Mouse (Mus musculus): ENCODE data around the gene Fez2. TPM values are rescaled to one million over a fixed set of nuclear protein-coding genes. Genes with fewer than 3 reads are reported as not detected.

The Fez2 gene
- polyA plus RNA-seq, 1 experiment from 2014 or later, result 56.9 TPM

GRCm38 (mm10) chr17:78331438-78331837 lies 86.5 kb downstream of the Fez2 start:
- Histone ChIP-seq H3K27me3 (ENCODE audit: control insufficient read depth, insufficient read depth, low read length) (no peaks in the 10 kb centered on the region), H3K4me2 (ENCODE audit: low read length) (no peak overlapping the region), H3K36me3 (ENCODE audit: control insufficient read depth, insufficient read depth, low read length) (peaks cover 12% of the 10 kb centered on the region), H3K9ac (ENCODE audit: low read length) (no peak overlapping the region), H3K27ac (replicated peaks in 1 of 2; ENCODE audit: control insufficient read depth in 1 of 2, insufficient read depth in 1 of 2, low read depth in 2 of 2, low read length in 2 of 2) (no peak overlapping the region), H3K4me1 (ENCODE audit: control insufficient read depth in 2 of 2, insufficient read depth in 2 of 2, low read length in 2 of 2) (0 out of 4 replicates have a peak, but pooled peaks cover 2 to 3% of the 10 kb centered on the region in 2 experiments), H3K4me3 (ENCODE audit: control insufficient read depth in 1 of 2, insufficient read depth in 1 of 2, low read depth in 1 of 2, low read length in 2 of 2) (no peak overlapping the region), H3K9me3 (ENCODE audit: control insufficient read depth, low read length) (no peaks in the 10 kb centered on the region)
- WGBS, result 71% methylated on average over 8 of the region's 8 CpGs
- no peak for ATAC-seq (ENCODE audit: insufficient number of reproducible peaks, insufficient read depth, low FRiP score, low read depth)

- H3K4me3 ChIP-seq (ENCODE audit: control insufficient read depth in 1 of 2, insufficient read depth in 1 of 2, low read depth in 1 of 2, low read length in 2 of 2), result no peak overlapping the region
- H3K9me3 ChIP-seq (ENCODE audit: control insufficient read depth, low read length), result no peaks in the 10 kb centered on the region
- H3K36me3 ChIP-seq (ENCODE audit: control insufficient read depth, insufficient read depth, low read length), result no peaks in the 10 kb centered on the region
- WGBS, result 24% methylated on average over 3 of the region's 3 CpGs
- 0 out of 2 replicates have a peak, but pooled peaks cover 4% of the 10 kb centered on the region for H3K27me3 ChIP-seq (ENCODE audit: control insufficient read depth, insufficient read depth, low read length)
- H3K9ac ChIP-seq (ENCODE audit: low read length), result no peak overlapping the region
- 0 out of 4 replicates have a peak, but pooled peaks cover 2 to 6% of the 10 kb centered on the region in 2 experiments for H3K4me1 ChIP-seq (ENCODE audit: control insufficient read depth in 2 of 2, insufficient read depth in 2 of 2, low read length in 2 of 2)
- H3K27ac ChIP-seq (replicated peaks in 1 of 2; ENCODE audit: control insufficient read depth in 1 of 2, insufficient read depth in 1 of 2, low read depth in 2 of 2, low read length in 2 of 2), result 0 out of 4 replicates have a peak overlapping the region, but pooled peaks of 1 of the 2 experiments have one; percentile 19
- ATAC-seq (ENCODE audit: insufficient number of reproducible peaks, insufficient read depth, low FRiP score, low read depth), result no peak
- H3K4me2 ChIP-seq (ENCODE audit: low read length), result no peak overlapping the region
These were observed 89.7 kb downstream of the Fez2 start for GRCm38 (mm10) chr17:78328287-78328686.

DNA sequence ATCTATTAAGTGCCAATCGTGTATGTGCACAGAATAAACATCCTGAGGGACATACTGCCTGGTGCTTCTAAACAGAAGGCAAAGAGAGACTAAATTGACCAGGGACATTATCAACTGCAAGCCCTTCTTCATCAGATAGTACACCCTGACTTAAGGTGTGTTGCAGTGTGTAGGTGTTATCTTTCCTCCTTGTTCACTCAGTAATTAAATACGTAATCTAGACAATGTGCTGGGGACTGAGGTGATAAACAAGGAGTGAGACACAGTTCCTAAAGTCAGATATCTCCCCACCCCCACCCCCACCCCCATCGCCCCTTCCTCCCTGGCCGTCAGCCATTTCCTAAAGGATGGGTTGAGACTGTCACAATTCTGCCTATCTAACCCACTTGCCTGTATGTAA lies 90.8 kb downstream of the Fez2 start:
- Histone ChIP-seq H3K9me3 (ENCODE audit: control insufficient read depth, low read length) (no peaks in the 10 kb centered on the region), H3K4me1 (ENCODE audit: control insufficient read depth in 2 of 2, insufficient read depth in 2 of 2, low read length in 2 of 2) (peaks cover 8 to 16% of the 10 kb centered on the region in 2 experiments; a peak in 3 of 4 replicates), H3K27me3 (ENCODE audit: control insufficient read depth, insufficient read depth, low read length) (0 out of 2 replicates have a peak, but pooled peaks cover 4% of the 10 kb centered on the region), H3K9ac (ENCODE audit: low read length) (no peak overlapping the region), H3K4me2 (ENCODE audit: low read length) (no peak overlapping the region), H3K4me3 (ENCODE audit: control insufficient read depth in 1 of 2, insufficient read depth in 1 of 2, low read depth in 1 of 2, low read length in 2 of 2) (no peak overlapping the region), H3K36me3 (ENCODE audit: control insufficient read depth, insufficient read depth, low read length) (no peaks in the 10 kb centered on the region), H3K27ac (replicated peaks in 1 of 2; ENCODE audit: control insufficient read depth in 1 of 2, insufficient read depth in 1 of 2, low read depth in 2 of 2, low read length in 2 of 2) (no peak overlapping the region)
- ATAC-seq (ENCODE audit: insufficient number of reproducible peaks, insufficient read depth, low FRiP score, low read depth), result no peak
- 55% methylated on average over 4 of the region's 4 CpGs for WGBS

DNA sequence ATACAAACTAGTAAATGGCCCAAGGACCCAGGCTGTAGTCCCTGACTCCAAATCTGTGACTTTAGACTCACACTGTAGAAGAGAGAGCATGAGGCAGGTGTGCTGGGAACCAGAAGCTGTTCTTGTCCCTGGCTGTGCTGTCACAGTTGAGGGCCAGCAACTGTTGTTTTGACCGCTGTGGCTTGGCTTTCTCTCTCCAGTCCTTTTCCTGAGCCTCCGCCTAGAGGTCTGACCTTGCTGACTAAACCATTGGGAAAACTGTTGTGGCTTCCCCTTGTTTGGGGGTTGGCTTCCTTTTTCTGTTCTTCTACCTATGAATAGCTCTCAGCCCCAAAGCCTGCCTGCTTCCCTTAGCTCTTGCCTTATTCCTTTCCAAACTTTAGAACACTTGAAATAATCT lies 91.6 kb downstream of the Fez2 start:
- peaks cover 7% of the 10 kb centered on the region; the same call in 1 of the 2 replicates for H3K27me3 ChIP-seq (ENCODE audit: control insufficient read depth, insufficient read depth, low read length)
- 66% methylated on average over 2 of the region's 2 CpGs for WGBS
- no peaks in the 10 kb centered on the region for H3K36me3 ChIP-seq (ENCODE audit: control insufficient read depth, insufficient read depth, low read length)
- ATAC-seq (ENCODE audit: insufficient number of reproducible peaks, insufficient read depth, low FRiP score, low read depth), result no peak
- no peak overlapping the region for H3K4me2 ChIP-seq (ENCODE audit: low read length)
- H3K27ac ChIP-seq (replicated peaks in 1 of 2; ENCODE audit: control insufficient read depth in 1 of 2, insufficient read depth in 1 of 2, low read depth in 2 of 2, low read length in 2 of 2), result no peak overlapping the region
- no peak overlapping the region for H3K4me3 ChIP-seq (ENCODE audit: control insufficient read depth in 1 of 2, insufficient read depth in 1 of 2, low read depth in 1 of 2, low read length in 2 of 2)
- H3K4me1 ChIP-seq (ENCODE audit: control insufficient read depth in 2 of 2, insufficient read depth in 2 of 2, low read length in 2 of 2), result peaks cover 12 to 16% of the 10 kb centered on the region in 2 experiments; a peak in 3 of 4 replicates
- no peaks in the 10 kb centered on the region for H3K9me3 ChIP-seq (ENCODE audit: control insufficient read depth, low read length)
- H3K9ac ChIP-seq (ENCODE audit: low read length), result no peak overlapping the region

GRCm38 (mm10) chr17:78325761-78326332 lies 92.1 kb downstream of the Fez2 start:
- no peak overlapping the region for H3K27ac ChIP-seq (replicated peaks in 1 of 2; ENCODE audit: control insufficient read depth in 1 of 2, insufficient read depth in 1 of 2, low read depth in 2 of 2, low read length in 2 of 2)
- peaks cover 13 to 16% of the 10 kb centered on the region in 2 experiments for H3K4me1 ChIP-seq (ENCODE audit: control insufficient read depth in 2 of 2, insufficient read depth in 2 of 2, low read length in 2 of 2)
- H3K4me3 ChIP-seq (ENCODE audit: control insufficient read depth in 1 of 2, insufficient read depth in 1 of 2, low read depth in 1 of 2, low read length in 2 of 2), result no peak overlapping the region

GRCm38 (mm10) chr17:78322369-78323335 lies 95.3 kb downstream of the Fez2 start:
- H3K9ac ChIP-seq (ENCODE audit: low read length), result no peak overlapping the region
- H3K9me3 ChIP-seq (ENCODE audit: control insufficient read depth, low read length), result no peaks in the 10 kb centered on the region
- no peak overlapping the region for H3K4me2 ChIP-seq (ENCODE audit: low read length)
- peaks cover 8% of the 10 kb centered on the region; the same call in 1 of the 2 replicates for H3K27me3 ChIP-seq (ENCODE audit: control insufficient read depth, insufficient read depth, low read length)
- H3K4me3 ChIP-seq (ENCODE audit: control insufficient read depth in 1 of 2, insufficient read depth in 1 of 2, low read depth in 1 of 2, low read length in 2 of 2), result no peak overlapping the region
- 32% methylated on average over 18 of the region's 18 CpGs for WGBS
- no peak for ATAC-seq (ENCODE audit: insufficient number of reproducible peaks, insufficient read depth, low FRiP score, low read depth)
- H3K36me3 ChIP-seq (ENCODE audit: control insufficient read depth, insufficient read depth, low read length), result no peaks in the 10 kb centered on the region
- H3K27ac ChIP-seq (replicated peaks in 1 of 2; ENCODE audit: control insufficient read depth in 1 of 2, insufficient read depth in 1 of 2, low read depth in 2 of 2, low read length in 2 of 2), result peak overlapping the region; percentile 15 to 47; a peak in 2 of 4 replicates
- H3K4me1 ChIP-seq (ENCODE audit: control insufficient read depth in 2 of 2, insufficient read depth in 2 of 2, low read length in 2 of 2), result peaks cover 11 to 16% of the 10 kb centered on the region in 2 experiments

More at GRCm38 (mm10) chr17:78325761-78326332, 92.1 kb downstream of the Fez2 start:
- ATAC-seq (ENCODE audit: insufficient number of reproducible peaks, insufficient read depth, low FRiP score, low read depth), result no peak
- Histone ChIP-seq H3K27me3 (ENCODE audit: control insufficient read depth, insufficient read depth, low read length) (peaks cover 8% of the 10 kb centered on the region; the same call in 1 of the 2 replicates), H3K4me2 (ENCODE audit: low read length) (no peak overlapping the region), H3K9ac (ENCODE audit: low read length) (no peak overlapping the region), H3K9me3 (ENCODE audit: control insufficient read depth, low read length) (no peaks in the 10 kb centered on the region), H3K36me3 (ENCODE audit: control insufficient read depth, insufficient read depth, low read length) (no peaks in the 10 kb centered on the region)
- 87% methylated on average over 7 of the region's 7 CpGs for WGBS

GRCm38 (mm10) chr17:78321216-78321835 lies 96.6 kb downstream of the Fez2 start:
- no peak for ATAC-seq (ENCODE audit: insufficient number of reproducible peaks, insufficient read depth, low FRiP score, low read depth)
- H3K27ac ChIP-seq (replicated peaks in 1 of 2; ENCODE audit: control insufficient read depth in 1 of 2, insufficient read depth in 1 of 2, low read depth in 2 of 2, low read length in 2 of 2), result no peak overlapping the region
- 65% methylated on average over 11 of the region's 11 CpGs for WGBS

More at GRCm38 (mm10) chr17:78321216-78321835, 96.6 kb downstream of the Fez2 start:
- peaks cover 8% of the 10 kb centered on the region; the same call in 1 of the 2 replicates for H3K27me3 ChIP-seq (ENCODE audit: control insufficient read depth, insufficient read depth, low read length)
- H3K4me3 ChIP-seq (ENCODE audit: control insufficient read depth in 1 of 2, insufficient read depth in 1 of 2, low read depth in 1 of 2, low read length in 2 of 2), result no peak overlapping the region
- H3K9me3 ChIP-seq (ENCODE audit: control insufficient read depth, low read length), result no peaks in the 10 kb centered on the region
- no peak overlapping the region for H3K9ac ChIP-seq (ENCODE audit: low read length)
- no peak overlapping the region for H3K4me2 ChIP-seq (ENCODE audit: low read length)
- H3K4me1 ChIP-seq (ENCODE audit: control insufficient read depth in 2 of 2, insufficient read depth in 2 of 2, low read length in 2 of 2), result peaks cover 11 to 16% of the 10 kb centered on the region in 2 experiments
- no peaks in the 10 kb centered on the region for H3K36me3 ChIP-seq (ENCODE audit: control insufficient read depth, insufficient read depth, low read length)
